Mouse (Mus musculus) embryonic stem cell, embryonic (primary cell): ENCODE data around the gene Smap1.

Source experiments
- CTCF ChIA-PET, 4 experiments: fragments of 300-600 bp in 2 of 4; fragments of 350-600 bp in 2 of 4; sonication (Branson Sonifier 250); formaldehyde crosslinking; loops; one replicate each; lab custom pipeline; 2022; ENCODE audit warnings: inconsistent platforms in 2 of 4; lab: Charles Lee
- POLR2A ChIA-PET, 4 experiments: fragments of 300-600 bp in 2 of 4; fragments of 350-600 bp in 2 of 4; sonication (Branson Sonifier 250); formaldehyde crosslinking; loops; one replicate each; lab custom pipeline; 2022; ENCODE audit warnings: antibody characterized with exemption in 4 of 4, inconsistent platforms in 1 of 4; lab: Charles Lee

Gene Smap1

DNA sequence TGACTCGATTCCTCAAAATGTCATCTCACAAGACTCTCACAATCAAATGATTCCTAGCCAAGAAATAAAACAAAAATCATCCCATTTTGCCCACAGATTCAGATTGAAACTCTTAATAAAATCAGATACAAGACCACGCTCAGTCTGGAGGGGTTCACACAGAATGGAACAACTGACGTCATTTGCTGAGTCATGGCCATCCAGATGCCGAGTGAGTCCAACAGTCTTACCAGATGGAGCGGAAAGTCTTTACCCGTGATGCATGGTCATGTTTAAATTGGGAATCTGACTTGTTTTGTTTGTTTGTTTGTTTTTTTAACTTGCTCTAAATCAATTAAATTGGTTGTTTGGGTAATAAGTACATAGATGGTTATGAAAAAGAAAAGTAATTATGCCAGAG is 7.3 kb upstream of the Smap1 start:
- CTCF ChIA-PET = no interaction called here
- POLR2A ChIA-PET = no interaction called here

DNA sequence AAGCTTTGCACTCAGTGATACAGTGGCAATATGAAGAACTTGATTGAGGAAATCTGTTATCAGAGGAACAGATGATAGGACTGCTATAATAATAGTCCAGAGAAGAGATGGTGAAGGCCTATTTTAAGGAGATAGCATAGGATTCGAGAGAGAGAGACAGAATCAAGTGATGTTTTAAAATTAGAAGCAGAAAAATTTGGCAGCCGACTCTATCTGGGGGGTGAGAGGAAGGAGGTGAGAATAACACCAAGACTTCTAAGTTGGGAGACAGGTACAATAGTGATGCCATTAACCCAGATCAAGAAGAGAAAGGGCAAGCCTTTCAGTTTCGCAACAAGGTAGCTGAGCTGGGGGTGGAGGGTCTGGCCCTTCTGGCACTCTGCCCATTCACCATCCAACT is 6.3 kb upstream of the Smap1 start:
- ChIA-PET CTCF (interaction anchor here in 1 of 4 experiments (0.6 kb wide), 1 partner anchor 1157 kb away, joined by 3 read pairs; no protein-coding TSS in a partner anchor), POLR2A (no interaction called here)

DNA sequence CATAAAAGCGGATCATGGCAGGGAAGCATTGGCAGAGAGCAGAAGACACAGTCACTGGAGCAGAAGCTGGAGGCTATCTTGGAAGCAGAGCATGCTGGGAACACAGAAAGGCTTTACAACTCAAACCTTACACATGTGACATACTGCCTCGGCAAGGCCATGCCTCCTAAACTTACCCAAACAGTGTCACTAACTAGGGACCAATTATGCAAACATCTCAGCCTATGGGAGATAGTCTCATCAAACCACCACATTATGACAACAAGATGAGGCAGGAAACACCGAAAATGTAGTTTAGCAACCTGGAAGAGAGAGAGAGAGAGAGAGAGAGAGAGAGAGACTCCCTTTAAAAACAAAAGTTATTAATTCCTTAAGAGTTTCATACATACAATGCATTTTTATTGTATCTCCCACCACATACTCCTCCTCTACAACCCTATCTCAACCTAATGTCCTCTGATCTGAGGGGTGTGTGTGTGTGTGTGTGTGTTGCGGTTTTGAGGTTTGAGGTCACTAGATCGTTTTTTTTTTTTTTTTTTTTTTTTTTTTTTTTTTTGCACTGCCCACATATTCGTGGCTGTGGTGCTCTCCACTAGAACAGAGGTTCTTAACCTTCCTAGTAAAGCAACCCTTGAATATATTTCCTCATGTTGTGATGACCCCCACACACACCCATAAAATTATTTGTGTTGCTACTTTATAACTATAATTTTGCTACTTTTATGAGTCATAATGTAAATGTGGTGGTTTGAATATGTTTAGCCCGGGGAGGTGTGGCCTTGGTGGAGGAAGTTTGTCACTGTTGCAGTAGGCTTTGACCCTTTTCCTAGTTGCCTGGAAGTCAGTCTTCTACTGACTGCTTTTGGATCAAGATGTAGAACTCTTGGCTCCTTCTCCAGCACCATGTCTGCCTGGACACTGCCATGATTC is 1.9 kb upstream of the Smap1 start:
- ChIA-PET CTCF (no interaction called here), POLR2A (no interaction called here)

DNA sequence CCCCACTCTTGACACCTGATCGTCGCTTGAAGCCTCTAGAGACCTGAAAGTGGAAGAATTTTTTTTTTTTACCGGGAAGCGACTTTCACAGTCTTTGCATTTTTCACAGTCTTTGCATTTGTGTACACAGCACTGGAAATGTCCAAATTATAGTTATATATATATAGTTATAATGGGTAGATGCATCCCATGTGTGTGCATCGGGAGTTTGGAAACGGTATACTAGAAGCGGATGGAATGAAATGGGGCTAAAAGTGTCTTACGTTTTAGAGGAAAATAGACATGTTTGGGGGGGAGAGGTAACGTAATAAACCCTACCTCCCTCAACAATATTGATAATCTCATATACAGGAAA is 390 bp upstream of the Smap1 start:
- ChIA-PET POLR2A (interaction anchor here in 2 of 4 experiments (0.5 to 0.7 kb wide), 2 partner anchors 30 to 49 kb away, joined by 3 to 6 read pairs; no protein-coding TSS in a partner anchor), CTCF (no interaction called here)

DNA sequence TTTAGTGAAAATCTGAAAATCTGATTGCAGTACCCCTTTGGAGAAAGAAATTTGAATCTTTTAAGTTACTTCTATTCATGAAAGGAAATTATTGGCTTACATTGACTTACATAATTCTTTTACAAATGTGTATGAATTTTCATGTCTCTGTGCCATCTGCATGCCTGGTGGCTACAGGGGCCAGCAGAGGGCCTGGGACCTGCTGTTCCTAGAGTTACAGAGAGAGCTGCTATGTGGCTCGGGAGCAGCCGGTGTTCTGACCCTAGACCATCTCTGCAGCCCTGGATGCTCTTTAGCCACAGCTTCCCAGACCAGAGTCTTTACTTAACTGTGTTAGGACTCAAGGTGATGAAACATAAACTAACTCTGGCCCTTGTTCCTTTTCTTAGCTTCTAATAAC is 1.8 kb downstream of the Smap1 start:
- ChIA-PET POLR2A (interaction anchor here in 2 of 4 experiments (0.7 to 1.3 kb wide), 3 partner anchors 46 to 180 kb away, joined by 3 to 11 read pairs (median 5); partner anchors contain the start of gene Fam135a (in 1 of the 2)), CTCF (no interaction called here)

DNA sequence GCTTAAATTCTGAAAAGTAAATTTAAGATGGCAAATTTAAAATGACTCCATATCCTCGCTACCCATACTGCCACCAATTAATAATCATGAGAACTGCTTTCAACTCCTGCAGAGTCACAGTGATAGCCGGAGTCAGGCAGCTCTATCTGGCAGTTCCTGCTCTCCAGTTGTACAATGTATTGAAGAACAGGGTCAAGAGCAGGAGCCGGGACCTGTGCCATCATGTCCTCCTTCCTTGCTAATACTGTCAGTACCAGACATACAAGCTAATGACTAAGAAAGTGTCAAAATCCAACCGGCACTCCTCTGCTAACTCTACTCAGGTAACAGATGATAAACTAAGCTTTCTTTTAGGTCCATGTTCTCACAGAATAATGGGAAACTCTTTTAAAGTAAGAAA is 3.0 kb downstream of the Smap1 start:
- ChIA-PET POLR2A (no interaction called here), CTCF (interaction anchor here in 1 of 4 experiments (0.7 kb wide), 1 partner anchor 16 kb away, joined by 4 read pairs; no protein-coding TSS in a partner anchor)

DNA sequence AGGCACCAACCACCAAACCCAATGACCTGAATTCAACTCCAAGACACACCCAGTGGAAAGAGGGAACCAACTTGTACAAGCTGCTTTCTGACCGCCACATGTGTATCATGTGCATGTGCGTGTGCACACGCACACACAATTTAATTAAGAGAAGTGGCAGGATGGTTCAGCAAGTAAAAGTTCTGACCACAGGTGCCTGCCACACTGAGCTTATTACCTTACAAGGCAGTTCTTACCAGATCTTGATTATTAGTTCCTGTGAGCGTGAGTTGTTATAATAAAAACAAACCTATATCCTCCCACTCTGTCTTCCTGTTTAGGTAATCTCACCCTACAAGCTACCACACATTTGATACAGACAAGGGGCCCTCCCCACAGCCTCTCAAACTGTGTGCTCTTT is 6.6 kb downstream of the Smap1 start:
- CTCF ChIA-PET = no interaction called here

DNA sequence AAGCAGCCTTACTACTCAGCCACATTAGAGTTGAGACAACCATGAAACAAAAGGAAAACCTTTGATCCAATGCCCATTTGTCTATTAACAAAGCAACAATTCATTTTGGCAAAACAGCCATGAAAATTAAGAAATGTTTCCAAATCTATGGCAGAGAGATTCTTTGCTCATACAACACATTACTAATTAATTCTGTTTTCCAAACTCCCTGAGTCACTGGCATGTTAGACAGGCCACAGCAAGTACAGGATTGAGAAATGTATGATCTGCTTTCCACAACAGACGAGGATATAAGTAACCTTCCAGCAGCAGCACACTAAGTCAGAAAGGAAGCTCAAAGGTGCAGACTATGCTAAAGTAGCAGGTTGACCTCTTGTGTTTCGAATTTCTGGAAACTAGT is 9.1 kb downstream of the Smap1 start:
- CTCF ChIA-PET = no interaction called here

More for the DNA sequence above, 6.6 kb downstream of the Smap1 start:
- POLR2A ChIA-PET = no interaction called here

DNA sequence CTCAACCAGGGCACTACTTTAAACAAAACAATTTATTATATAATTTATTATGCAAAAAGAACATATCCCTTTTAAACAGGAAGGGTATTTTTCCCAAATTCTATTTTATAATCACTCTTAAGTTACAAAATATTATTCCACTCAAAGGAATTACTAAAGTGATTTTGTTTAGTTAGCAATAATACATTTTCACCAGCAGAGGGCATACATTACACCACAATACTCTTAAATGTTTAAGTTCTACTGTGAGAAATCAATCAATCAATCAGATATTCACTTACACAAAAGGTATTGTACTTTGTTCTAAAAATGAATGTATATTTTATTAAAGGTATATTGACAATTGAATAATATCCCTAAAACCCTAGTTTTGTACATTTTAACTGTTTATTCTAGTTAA is 16.0 kb downstream of the Smap1 start:
- ChIA-PET POLR2A (no interaction called here), CTCF (interaction anchor here in 3 of 4 experiments (0.9 to 1.4 kb wide), 3 partner anchors 26 to 79 kb away, joined by 3 to 6 read pairs (median 3); no protein-coding TSS in a partner anchor)

More for the DNA sequence above, 9.1 kb downstream of the Smap1 start:
- POLR2A ChIA-PET = no interaction called here

DNA sequence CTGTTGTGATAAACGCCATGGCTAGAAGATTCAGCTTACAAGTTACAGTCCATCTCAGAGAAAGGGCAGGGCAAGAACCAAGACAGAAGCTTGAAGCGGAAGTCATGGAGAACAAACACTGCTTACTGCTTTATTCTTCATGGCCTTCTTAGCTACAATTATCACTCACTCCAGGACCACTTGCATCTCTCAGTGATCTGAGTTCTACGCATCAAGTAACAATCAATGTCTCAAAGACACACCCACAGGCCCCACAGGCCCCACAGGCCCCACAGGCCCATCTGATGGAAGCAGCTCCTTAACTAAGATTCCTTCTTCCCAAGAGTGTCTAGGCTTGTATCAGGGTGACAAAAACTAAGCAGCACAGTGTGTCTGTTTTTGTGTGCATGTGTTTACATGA is 18.8 kb downstream of the Smap1 start:
- ChIA-PET CTCF (interaction anchor here in 2 of 4 experiments (0.5 to 0.7 kb wide), 2 partner anchors 50 to 149 kb away, joined by 3 read pairs; no protein-coding TSS in a partner anchor), POLR2A (interaction anchor here in 2 of 4 experiments (0.5 to 1.2 kb wide), 2 partner anchors 65 to 213 kb away, joined by 3 to 4 read pairs; no protein-coding TSS in a partner anchor)

DNA sequence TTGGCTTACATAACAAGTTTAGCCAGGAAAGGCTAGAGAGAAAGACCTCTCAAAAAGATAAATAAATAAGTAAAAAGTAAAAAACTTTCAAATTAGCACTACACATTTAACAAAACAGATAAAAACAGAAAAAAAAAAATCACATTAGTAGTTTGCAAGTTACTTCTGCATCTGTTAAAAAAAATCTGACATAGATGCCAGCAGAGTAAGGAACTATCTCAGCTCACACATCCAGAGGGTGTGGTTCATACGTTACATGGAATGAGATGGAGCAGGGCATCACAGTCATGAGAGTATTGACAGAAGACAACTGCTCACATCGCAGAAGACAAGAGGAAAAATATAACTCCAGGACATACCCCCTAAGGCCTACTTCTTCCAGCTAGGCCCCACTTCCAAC is 19.4 kb downstream of the Smap1 start:
- ChIA-PET CTCF (interaction anchor here in 2 of 4 experiments (0.5 to 0.7 kb wide), 2 partner anchors 51 to 150 kb away, joined by 3 read pairs; no protein-coding TSS in a partner anchor), POLR2A (interaction anchor here in 2 of 4 experiments (0.5 to 1.2 kb wide), 2 partner anchors 65 to 214 kb away, joined by 3 to 4 read pairs; no protein-coding TSS in a partner anchor)

DNA sequence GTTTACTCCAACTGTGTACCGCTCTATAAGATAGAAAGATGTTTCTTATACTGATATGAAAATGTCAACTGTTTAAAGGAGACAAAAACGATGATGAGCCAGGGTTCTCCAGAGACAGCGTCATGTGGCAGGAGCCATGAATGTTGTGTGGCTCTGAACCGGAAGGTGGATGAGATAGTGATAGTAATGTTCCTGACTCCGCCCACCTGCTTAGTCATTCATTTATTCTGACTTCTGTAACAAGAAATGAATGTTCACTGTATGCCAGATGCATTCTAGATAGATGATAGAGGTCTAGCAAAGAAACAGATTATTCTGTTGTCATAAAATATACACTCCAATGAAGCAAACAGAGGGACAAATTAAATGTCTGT is 22.5 kb downstream of the Smap1 start:
- POLR2A ChIA-PET = no interaction called here
- CTCF ChIA-PET = no interaction called here

DNA sequence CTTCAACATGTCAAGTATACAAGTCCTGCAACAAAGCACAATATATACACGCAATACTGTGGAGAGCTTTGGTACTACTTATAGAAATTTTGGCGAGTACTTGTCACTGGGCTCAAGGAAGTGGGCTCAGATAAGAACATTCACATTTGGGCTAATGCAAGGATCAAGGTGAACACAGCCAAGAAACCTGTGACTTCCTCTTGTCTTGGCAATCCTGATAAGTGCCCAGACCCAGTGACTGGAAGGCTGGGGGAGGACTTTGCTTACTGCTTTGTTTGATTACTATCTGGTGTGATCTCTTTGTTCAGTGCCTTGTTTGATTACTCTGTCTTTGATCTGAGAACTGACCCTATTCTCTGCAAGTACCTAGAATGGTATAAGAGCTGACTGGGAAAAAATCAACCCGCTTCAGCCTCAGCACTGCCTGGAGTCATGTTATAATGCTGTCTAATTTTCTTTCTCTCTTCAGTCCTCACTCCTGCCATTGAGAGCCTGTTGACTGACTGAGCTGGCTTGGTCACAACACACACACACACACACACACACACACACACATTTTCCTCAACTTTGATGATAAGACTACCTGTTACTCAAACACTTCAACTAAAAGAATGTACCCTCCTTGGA is 23.0 kb downstream of the Smap1 start:
- CTCF ChIA-PET = no interaction called here
- POLR2A ChIA-PET = no interaction called here

DNA sequence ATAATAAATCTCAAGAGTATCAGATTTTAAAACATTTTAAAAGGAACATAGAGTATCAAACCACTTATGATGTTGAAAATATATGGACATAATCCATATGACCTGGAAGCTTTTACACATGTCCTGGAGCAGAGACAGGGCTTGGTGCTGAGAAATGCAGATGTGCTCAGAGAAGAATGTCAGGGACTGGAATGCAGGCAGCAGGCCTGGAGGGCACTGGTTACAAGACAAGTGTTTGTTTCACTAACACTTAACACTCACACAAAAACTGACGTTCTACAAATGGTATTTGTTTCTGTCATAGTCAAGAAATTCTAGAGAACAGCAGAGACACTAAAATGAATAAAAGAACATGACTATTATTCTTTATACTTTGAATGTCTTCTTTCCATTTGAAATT is 30.0 kb downstream of the Smap1 start:
- ChIA-PET CTCF (no interaction called here), POLR2A (no interaction called here)

DNA sequence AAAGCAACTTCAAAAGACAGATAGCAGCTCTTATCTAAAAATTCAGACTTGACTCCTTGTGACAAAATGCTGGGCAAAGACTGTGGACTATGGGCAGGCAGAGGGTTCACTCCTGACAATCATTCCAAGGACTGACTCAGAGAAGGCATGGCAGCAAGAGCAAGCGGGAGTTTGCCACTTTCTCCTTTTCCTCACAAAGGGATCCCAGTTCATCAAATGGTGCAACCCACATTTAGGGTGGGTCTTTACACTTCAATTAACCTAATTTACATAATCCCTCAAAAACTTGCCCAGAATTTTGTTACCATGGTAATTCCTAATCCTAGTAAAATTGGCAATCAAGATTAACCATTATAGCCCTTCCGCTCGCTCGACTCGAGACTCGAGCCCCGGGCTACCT is 37.2 kb downstream of the Smap1 start:
- ChIA-PET POLR2A (no interaction called here), CTCF (no interaction called here)

DNA sequence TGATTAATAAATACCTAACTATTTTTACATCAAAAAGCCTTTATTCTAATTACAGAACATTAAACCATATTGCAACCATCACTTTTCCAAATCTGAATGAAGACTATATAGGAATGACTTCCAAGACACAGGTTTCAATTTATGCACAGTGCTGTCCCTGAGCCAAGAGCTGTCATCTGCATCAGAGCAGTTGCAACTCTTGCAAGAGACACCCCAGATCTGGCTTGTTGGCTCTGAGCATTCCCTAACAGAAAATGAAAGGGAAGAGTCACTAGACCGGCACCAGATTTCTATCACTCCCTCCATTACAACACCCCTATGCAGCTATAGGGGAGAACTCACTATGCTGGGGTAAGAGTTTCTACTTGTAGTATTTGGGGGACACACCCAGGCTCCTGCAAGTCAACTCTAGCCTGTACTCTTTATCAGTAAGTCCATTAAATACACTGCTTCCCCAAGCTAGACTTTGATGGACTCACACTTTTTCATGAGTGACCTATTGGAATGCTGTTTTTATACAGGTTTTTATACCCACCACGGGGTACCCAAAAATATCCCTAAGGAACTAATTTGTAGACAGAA is 37.9 kb downstream of the Smap1 start:
- POLR2A ChIA-PET = no interaction called here
- CTCF ChIA-PET = no interaction called here

DNA sequence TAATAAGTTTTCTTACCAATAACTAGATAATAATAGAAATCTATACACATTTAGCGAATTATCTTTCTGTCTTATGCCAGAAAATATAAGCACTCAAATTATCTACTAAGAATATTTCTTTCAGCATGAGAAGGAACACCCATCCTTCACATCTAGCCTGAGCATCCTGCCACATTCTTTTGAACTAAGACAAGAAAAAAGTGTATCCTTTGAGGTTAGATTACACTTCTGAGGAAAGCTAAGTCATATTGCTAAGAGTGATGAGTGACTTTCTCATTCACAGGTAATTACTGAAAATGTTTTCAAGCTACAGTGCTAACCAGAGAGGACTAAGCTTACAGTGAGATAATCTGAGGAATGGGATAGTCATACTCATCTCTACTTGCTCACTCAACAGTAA is 39.4 kb downstream of the Smap1 start:
- ChIA-PET POLR2A (no interaction called here), CTCF (interaction anchor here in 2 of 4 experiments (0.6 kb wide), 2 partner anchors 13 kb away, joined by 6 to 7 read pairs; no protein-coding TSS in a partner anchor)

DNA sequence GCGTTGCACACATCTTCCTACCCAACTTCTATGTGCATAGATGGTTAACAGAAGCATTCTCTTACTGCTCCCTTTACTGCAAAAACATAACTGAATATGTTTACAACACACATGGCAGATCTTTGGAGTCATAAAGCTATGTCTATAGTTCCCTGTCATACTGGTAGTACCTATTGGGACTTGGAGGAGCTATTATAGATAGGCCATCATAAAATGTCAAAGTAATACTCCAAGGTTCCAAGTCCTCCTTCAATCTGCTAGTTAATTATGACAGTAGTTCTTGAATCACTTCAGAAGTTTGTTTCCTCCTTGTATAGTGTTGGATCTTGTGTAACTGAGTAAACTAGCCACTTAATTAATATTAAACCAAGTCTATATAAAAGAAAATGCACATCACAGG is 49.9 kb downstream of the Smap1 start:
- ChIA-PET CTCF (no interaction called here), POLR2A (no interaction called here)

DNA sequence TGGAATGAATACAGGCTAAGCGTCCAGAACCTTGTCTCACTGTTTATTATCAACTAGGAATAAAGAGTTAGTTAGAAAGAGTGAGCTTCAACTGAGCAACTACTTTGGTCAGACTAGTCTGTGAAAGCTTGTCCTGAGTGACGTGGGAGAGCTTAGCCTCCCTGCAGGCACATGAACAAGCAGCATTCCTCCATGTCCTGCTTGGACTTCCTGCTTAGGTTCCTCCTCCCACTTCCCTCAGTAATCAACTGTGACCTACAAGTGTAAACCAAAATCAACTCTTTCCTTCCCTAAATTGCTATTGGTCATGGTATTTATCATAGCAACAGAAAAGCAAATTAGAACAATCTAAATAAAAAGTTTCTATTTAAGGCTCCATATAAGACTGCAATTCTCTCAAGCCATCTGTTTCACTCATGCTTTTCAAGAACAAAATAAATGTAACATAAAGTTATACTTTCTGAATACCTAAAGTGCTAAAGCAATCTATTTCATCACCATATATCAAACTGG is 54.7 kb downstream of the Smap1 start:
- ChIA-PET POLR2A (no interaction called here), CTCF (interaction anchor here in 1 of 4 experiments (0.6 kb wide), 1 partner anchor 152 kb away, joined by 3 read pairs; no protein-coding TSS in a partner anchor)
